Mouse (Mus musculus): Measurements from ENCODE around the gene Shisa9. TPM values are rescaled to one million over a fixed set of nuclear protein-coding genes. Genes with fewer than 3 reads are reported as not detected.

The Shisa9 gene
- polyA plus RNA-seq, 1 experiment from 2014 or later = 13.0 TPM

GRCm38 (mm10) chr16:12119463-12119862, 135.6 kb downstream of the Shisa9 start:
- no peaks in the 10 kb centered on the region for H3K9me3 ChIP-seq (ENCODE audit: control insufficient read depth, low read length)
- H3K4me2 ChIP-seq (ENCODE audit: low read length) = no peak overlapping the region
- no peak overlapping the region for H3K9ac ChIP-seq (ENCODE audit: low read depth, low read length)
- H3K27ac ChIP-seq (ENCODE audit: low read depth, low read length) = no peak overlapping the region
- H3K27me3 ChIP-seq (replicated peaks; ENCODE audit: control insufficient read depth, insufficient read depth, low read length) = no peaks in the 10 kb centered on the region
- 79% methylated on average over 3 of the region's 3 CpGs for WGBS
- no peak overlapping the region for H3K4me3 ChIP-seq (ENCODE audit: low read length)
- no peaks in the 10 kb centered on the region for H3K36me3 ChIP-seq (ENCODE audit: control insufficient read depth, insufficient read depth, low read length)
- peaks cover 5% of the 10 kb centered on the region for H3K4me1 ChIP-seq (ENCODE audit: control insufficient read depth, insufficient read depth, low read depth, low read length)
- no peak for ATAC-seq

- WGBS = 71% methylated on average over 3 of the region's 3 CpGs
Measured at GRCm38 (mm10) chr16:12129782-12130181, 145.9 kb downstream of the Shisa9 start.

GRCm38 (mm10) chr16:12146666-12147065, 162.8 kb downstream of the Shisa9 start:
- peak; percentile 91 for ATAC-seq
- Histone ChIP-seq H3K9ac (ENCODE audit: low read depth, low read length) (no peak overlapping the region), H3K4me2 (ENCODE audit: low read length) (no peak overlapping the region), H3K27ac (ENCODE audit: low read depth, low read length) (peak overlapping the region; percentile 9; the same call in 1 of the 2 replicates), H3K9me3 (ENCODE audit: control insufficient read depth, low read length) (no peaks in the 10 kb centered on the region), H3K36me3 (ENCODE audit: control insufficient read depth, insufficient read depth, low read length) (no peaks in the 10 kb centered on the region), H3K27me3 (replicated peaks; ENCODE audit: control insufficient read depth, insufficient read depth, low read length) (no peaks in the 10 kb centered on the region), H3K4me1 (ENCODE audit: control insufficient read depth, insufficient read depth, low read depth, low read length) (peaks cover 2% of the 10 kb centered on the region; the same call in 1 of the 2 replicates), H3K4me3 (ENCODE audit: low read length) (no peak overlapping the region)

More at GRCm38 (mm10) chr16:12129782-12130181, 145.9 kb downstream of the Shisa9 start:
- Histone ChIP-seq H3K4me1 (ENCODE audit: control insufficient read depth, insufficient read depth, low read depth, low read length) (no peaks in the 10 kb centered on the region), H3K36me3 (ENCODE audit: control insufficient read depth, insufficient read depth, low read length) (no peaks in the 10 kb centered on the region), H3K27me3 (replicated peaks; ENCODE audit: control insufficient read depth, insufficient read depth, low read length) (no peaks in the 10 kb centered on the region), H3K4me2 (ENCODE audit: low read length) (no peak overlapping the region), H3K4me3 (ENCODE audit: low read length) (no peak overlapping the region), H3K27ac (ENCODE audit: low read depth, low read length) (no peak overlapping the region), H3K9ac (ENCODE audit: low read depth, low read length) (no peak overlapping the region), H3K9me3 (ENCODE audit: control insufficient read depth, low read length) (no peaks in the 10 kb centered on the region)
- peak; percentile 79 for ATAC-seq

GRCm38 (mm10) chr16:12151986-12152385, 168.1 kb downstream of the Shisa9 start:
- Histone ChIP-seq H3K9me3 (ENCODE audit: control insufficient read depth, low read length) (no peaks in the 10 kb centered on the region), H3K27ac (ENCODE audit: low read depth, low read length) (no peak overlapping the region), H3K4me1 (ENCODE audit: control insufficient read depth, insufficient read depth, low read depth, low read length) (peaks cover 5% of the 10 kb centered on the region; the same call in 1 of the 2 replicates), H3K27me3 (replicated peaks; ENCODE audit: control insufficient read depth, insufficient read depth, low read length) (no peaks in the 10 kb centered on the region), H3K9ac (ENCODE audit: low read depth, low read length) (no peak overlapping the region), H3K4me2 (ENCODE audit: low read length) (no peak overlapping the region), H3K4me3 (ENCODE audit: low read length) (no peak overlapping the region), H3K36me3 (ENCODE audit: control insufficient read depth, insufficient read depth, low read length) (no peaks in the 10 kb centered on the region)
- no peak for ATAC-seq
- WGBS = 63% methylated on average over 4 of the region's 4 CpGs

- H3K27ac ChIP-seq (ENCODE audit: low read depth, low read length) = no peak overlapping the region
- H3K9ac ChIP-seq (ENCODE audit: low read depth, low read length) = no peak overlapping the region
- no peak overlapping the region for H3K4me2 ChIP-seq (ENCODE audit: low read length)
- no peak overlapping the region for H3K4me3 ChIP-seq (ENCODE audit: low read length)
- H3K9me3 ChIP-seq (ENCODE audit: control insufficient read depth, low read length) = no peaks in the 10 kb centered on the region
- 49% methylated on average over 2 of the region's 2 CpGs for WGBS
- ATAC-seq = peak; percentile 91
- 0 out of 2 replicates have a peak, but pooled peaks cover 2% of the 10 kb centered on the region for H3K4me1 ChIP-seq (ENCODE audit: control insufficient read depth, insufficient read depth, low read depth, low read length)
- H3K27me3 ChIP-seq (replicated peaks; ENCODE audit: control insufficient read depth, insufficient read depth, low read length) = no peaks in the 10 kb centered on the region
- no peaks in the 10 kb centered on the region for H3K36me3 ChIP-seq (ENCODE audit: control insufficient read depth, insufficient read depth, low read length)
Measured at GRCm38 (mm10) chr16:12154476-12154875, 170.6 kb downstream of the Shisa9 start.

GRCm38 (mm10) chr16:12173482-12174041, 189.6 kb downstream of the Shisa9 start:
- ATAC-seq = no peak
- Histone ChIP-seq H3K4me1 (ENCODE audit: control insufficient read depth, insufficient read depth, low read depth, low read length) (no peaks in the 10 kb centered on the region), H3K9ac (ENCODE audit: low read depth, low read length) (no peak overlapping the region), H3K27me3 (replicated peaks; ENCODE audit: control insufficient read depth, insufficient read depth, low read length) (no peaks in the 10 kb centered on the region), H3K9me3 (ENCODE audit: control insufficient read depth, low read length) (no peaks in the 10 kb centered on the region), H3K4me2 (ENCODE audit: low read length) (no peak overlapping the region), H3K36me3 (ENCODE audit: control insufficient read depth, insufficient read depth, low read length) (no peaks in the 10 kb centered on the region), H3K27ac (ENCODE audit: low read depth, low read length) (no peak overlapping the region), H3K4me3 (ENCODE audit: low read length) (no peak overlapping the region)
- WGBS = 72% methylated on average over 1 of the region's 1 CpGs

- WGBS = 78% methylated on average over 2 of the region's 2 CpGs
- no peak overlapping the region for H3K27ac ChIP-seq (ENCODE audit: low read depth, low read length)
- no peaks in the 10 kb centered on the region for H3K36me3 ChIP-seq (ENCODE audit: control insufficient read depth, insufficient read depth, low read length)
- H3K9ac ChIP-seq (ENCODE audit: low read depth, low read length) = no peak overlapping the region
- no peaks in the 10 kb centered on the region for H3K27me3 ChIP-seq (replicated peaks; ENCODE audit: control insufficient read depth, insufficient read depth, low read length)
- H3K9me3 ChIP-seq (ENCODE audit: control insufficient read depth, low read length) = no peaks in the 10 kb centered on the region
- no peak overlapping the region for H3K4me3 ChIP-seq (ENCODE audit: low read length)
- ATAC-seq = no peak
- H3K4me1 ChIP-seq (ENCODE audit: control insufficient read depth, insufficient read depth, low read depth, low read length) = no peaks in the 10 kb centered on the region
- H3K4me2 ChIP-seq (ENCODE audit: low read length) = no peak overlapping the region
Measured at GRCm38 (mm10) chr16:12178031-12178430, 194.1 kb downstream of the Shisa9 start.

GRCm38 (mm10) chr16:12189739-12190138, 205.8 kb downstream of the Shisa9 start:
- ATAC-seq = no peak
- H3K4me1 ChIP-seq (ENCODE audit: control insufficient read depth, insufficient read depth, low read depth, low read length) = no peaks in the 10 kb centered on the region
- WGBS = 71% methylated on average over 2 of the region's 2 CpGs

GRCm38 (mm10) chr16:12196841-12197240, 212.9 kb downstream of the Shisa9 start:
- no peaks in the 10 kb centered on the region for H3K27me3 ChIP-seq (replicated peaks; ENCODE audit: control insufficient read depth, insufficient read depth, low read length)
- ATAC-seq = no peak

More at GRCm38 (mm10) chr16:12189739-12190138, 205.8 kb downstream of the Shisa9 start:
- Histone ChIP-seq H3K9ac (ENCODE audit: low read depth, low read length) (no peak overlapping the region), H3K36me3 (ENCODE audit: control insufficient read depth, insufficient read depth, low read length) (no peaks in the 10 kb centered on the region), H3K27me3 (replicated peaks; ENCODE audit: control insufficient read depth, insufficient read depth, low read length) (no peaks in the 10 kb centered on the region), H3K9me3 (ENCODE audit: control insufficient read depth, low read length) (no peaks in the 10 kb centered on the region), H3K4me3 (ENCODE audit: low read length) (no peak overlapping the region), H3K27ac (ENCODE audit: low read depth, low read length) (no peak overlapping the region), H3K4me2 (ENCODE audit: low read length) (no peak overlapping the region)

More at GRCm38 (mm10) chr16:12196841-12197240, 212.9 kb downstream of the Shisa9 start:
- Histone ChIP-seq H3K27ac (ENCODE audit: low read depth, low read length) (no peak overlapping the region), H3K9me3 (ENCODE audit: control insufficient read depth, low read length) (no peaks in the 10 kb centered on the region), H3K4me2 (ENCODE audit: low read length) (no peak overlapping the region), H3K4me1 (ENCODE audit: control insufficient read depth, insufficient read depth, low read depth, low read length) (no peaks in the 10 kb centered on the region), H3K4me3 (ENCODE audit: low read length) (no peak overlapping the region), H3K9ac (ENCODE audit: low read depth, low read length) (no peak overlapping the region), H3K36me3 (ENCODE audit: control insufficient read depth, insufficient read depth, low read length) (no peaks in the 10 kb centered on the region)
- WGBS = 98% methylated on average over 4 of the region's 4 CpGs

All from hindbrain, embryonic 16.5 days (tissue).